Mouse (Mus musculus) urinary bladder, adult 2 months (tissue): ENCODE data around the gene BC037034. TPM values are rescaled to one million over a fixed set of nuclear protein-coding genes. Genes with fewer than 3 reads are reported as not detected.
A peak's percentile ranks its signal among the peaks of the same experiment; 100 is the strongest.

Experiments
- DNase-seq: peaks from one replicate; pipeline ENCODE4 v3.0.0; 2022; ENCODE audit warnings: low spot score
- polyA plus RNA-seq: library from polyadenylated mRNA; depleted of rRNA; stranded (reverse); fragments of >200 nt; gene quantifications from 2 replicates; pipeline ENCODE4 v1.2.3, GENCODE M21; 2012; rRNA removed

BC037034 gene
- polyA plus RNA-seq = 33.8 and 42.4 TPM in 2 replicates

- DNase-seq = peak; percentile 80
These were observed at the start of gene BC037034 for GRCm38 (mm10) chr5:138263260-138264206. BC037034 (minus strand) TSS chr5:138264033.

DNA sequence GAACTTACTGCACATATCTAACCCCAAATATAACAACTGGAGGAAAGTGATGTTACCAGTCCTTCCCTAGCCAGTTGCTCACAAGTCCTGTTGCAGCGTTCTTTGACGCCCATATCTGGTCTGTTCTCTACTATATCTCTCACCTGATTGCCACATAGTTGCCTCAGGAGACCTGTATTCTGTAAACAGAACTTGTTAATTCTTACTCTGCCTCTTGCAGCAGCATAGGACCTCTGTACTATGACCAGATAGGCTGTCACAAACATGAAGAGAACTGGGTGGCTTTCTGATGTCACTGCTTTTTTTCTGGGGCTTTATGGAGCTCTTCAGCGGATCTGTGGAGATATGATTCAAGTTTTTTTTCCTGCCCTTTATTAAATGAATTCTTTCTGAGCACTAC is 49.0 kb upstream of the BC037034 start:
- DNase-seq = no peak

- DNase-seq = no peak
These were observed 35.8 kb upstream of the BC037034 start for GRCm38 (mm10) chr5:138299613-138300012.

- no peak for DNase-seq
These were observed 30.3 kb upstream of the BC037034 start for GRCm38 (mm10) chr5:138294158-138294557.

DNA sequence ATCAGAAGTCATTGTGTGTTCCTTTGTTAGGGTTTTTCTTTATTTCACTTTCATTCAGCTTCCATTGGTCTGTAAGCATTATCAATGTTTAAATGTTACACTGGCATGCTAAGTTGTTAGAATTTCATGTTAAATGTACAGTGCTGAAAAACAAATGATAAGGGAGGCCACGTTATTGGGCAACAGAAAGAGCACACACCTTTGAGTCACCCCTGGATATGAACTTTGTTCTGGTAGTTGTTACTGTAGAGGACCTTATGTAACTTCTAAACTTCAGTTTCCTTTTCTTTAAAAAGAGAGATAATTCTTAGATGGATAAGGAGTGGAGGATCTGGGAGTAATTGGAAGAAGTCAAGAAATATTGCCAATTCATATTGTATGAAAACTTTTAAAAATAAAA is 27.8 kb upstream of the BC037034 start:
- no peak for DNase-seq

DNA sequence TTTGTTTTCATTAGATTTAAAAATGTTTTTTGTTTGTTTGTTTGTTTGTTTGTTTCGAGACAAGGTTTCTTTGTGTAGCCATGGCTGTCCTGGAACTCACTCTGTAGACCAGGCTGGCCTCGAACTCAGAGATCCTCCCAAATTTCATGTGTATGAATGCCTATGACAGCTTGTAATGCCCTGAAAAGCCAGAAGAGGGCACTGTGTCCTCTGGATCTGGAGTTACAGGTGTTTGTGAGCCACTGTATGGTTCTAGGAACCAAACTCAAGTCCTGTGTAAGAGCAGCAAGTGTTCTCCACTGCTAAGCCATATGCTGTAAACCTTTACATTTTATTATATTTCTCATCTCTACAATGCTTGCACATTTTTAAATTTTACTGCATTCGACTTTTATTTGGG is 24.0 kb upstream of the BC037034 start:
- DNase-seq = no peak

- no peak for DNase-seq
These were observed 19.7 kb upstream of the BC037034 start for GRCm38 (mm10) chr5:138283540-138283939.

GRCm38 (mm10) chr5:138281798-138282197 is 18.0 kb upstream of the BC037034 start:
- no peak for DNase-seq

DNA sequence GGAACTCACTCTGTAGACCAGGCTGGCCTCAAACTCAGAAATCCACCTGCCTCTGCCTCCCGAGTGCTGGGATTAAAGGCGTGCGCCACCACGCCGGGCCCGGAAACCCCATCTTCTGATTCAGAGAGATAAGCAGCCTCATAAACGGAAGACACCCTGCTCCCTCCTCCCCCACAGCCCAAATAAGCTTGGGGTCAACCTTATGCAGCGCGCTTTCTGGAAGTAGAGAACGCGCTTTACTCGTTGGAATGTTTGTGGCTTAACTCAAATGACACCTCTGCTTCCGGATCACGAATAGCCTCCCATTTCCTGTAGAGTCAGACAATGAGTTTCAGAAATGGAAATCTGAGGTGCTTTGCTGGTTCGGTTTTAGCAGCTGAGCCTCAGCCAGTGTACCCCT is 17.0 kb upstream of the BC037034 start:
- DNase-seq = no peak

- no peak for DNase-seq
These were observed 16.6 kb upstream of the BC037034 start for GRCm38 (mm10) chr5:138280425-138280768.

DNA sequence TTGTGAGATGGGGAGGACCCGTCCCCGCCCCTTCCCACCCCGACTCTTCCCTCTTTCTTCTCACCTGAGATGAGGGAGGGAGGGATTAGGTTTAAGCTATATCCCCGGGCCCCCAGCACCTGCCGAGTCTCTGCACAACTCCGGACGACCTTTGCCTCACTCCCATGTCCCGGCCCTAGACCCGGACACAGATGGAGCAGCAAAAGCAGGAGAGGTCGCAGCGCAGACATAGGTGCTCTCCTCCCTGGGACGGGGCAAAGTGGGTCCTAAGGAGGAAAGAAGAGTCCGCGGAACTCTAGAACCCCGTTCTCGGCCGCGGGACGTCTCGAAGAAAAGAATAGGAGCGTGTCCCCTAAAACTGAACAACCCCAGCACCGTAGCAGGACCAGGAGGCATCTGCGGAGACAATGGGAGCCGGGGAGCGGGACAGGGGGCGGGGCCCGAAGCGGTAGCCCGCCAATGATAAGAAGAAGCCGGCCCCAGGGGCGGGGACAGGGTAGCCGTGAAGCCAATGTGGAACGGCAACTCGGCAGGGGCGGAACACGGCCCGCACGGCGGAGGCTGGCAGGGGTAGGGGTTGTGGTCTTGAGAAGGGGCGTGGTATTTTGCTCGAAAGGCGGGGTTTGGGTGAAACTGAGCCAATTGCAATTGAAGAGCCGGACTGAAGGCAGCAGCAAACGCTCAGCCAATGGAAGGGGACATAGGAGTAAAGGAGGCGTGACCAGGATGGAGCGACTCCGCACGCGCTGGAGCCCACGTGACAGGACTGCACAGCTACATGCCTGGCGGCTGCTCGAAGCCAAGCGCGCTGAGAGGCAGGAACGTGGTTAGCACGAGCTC is 16.0 kb upstream of the BC037034 start, which contains the start of the genes Gm43720, Gpc2 and Stag3:
Gene Gm43720, minus strand, starts transcription at position 374 of the 840 bp plus-strand sequence.
Gene Gpc2, minus strand, starts transcription at position 421 of the 840 bp plus-strand sequence.
Gene Stag3, plus strand, starts transcription at position 656 of the 840 bp plus-strand sequence.
- peak; percentile 67 for DNase-seq

DNA sequence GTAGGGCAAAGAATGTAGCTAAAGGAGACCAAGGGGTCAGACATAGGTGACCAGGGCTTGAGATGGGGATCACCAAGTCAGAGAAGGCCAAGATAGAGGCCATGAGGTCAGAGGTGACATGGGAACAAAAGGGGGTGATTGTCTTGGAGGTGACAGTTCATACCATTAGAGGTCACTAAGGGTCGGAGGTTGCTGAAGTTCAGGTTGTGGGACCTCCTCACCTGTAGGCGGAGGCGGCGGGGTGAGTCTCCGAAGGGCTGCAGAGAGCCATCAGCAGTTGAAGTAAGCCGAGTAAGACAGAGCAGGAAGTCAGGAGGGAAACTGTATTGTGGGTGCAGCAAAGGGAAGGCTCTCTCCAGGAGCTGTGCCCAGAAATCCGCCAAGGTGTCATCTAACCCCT is 14.2 kb upstream of the BC037034 start:
- DNase-seq = no peak

- DNase-seq = no peak
These were observed 11.6 kb upstream of the BC037034 start for GRCm38 (mm10) chr5:138275216-138276050.

GRCm38 (mm10) chr5:138274186-138274585 is 10.4 kb upstream of the BC037034 start:
- no peak for DNase-seq

GRCm38 (mm10) chr5:138272409-138272923 is 8.6 kb upstream of the BC037034 start, which contains the start of gene Gal3st4:
Gal3st4 (minus strand) TSS chr5:138272840.
- no peak for DNase-seq

DNA sequence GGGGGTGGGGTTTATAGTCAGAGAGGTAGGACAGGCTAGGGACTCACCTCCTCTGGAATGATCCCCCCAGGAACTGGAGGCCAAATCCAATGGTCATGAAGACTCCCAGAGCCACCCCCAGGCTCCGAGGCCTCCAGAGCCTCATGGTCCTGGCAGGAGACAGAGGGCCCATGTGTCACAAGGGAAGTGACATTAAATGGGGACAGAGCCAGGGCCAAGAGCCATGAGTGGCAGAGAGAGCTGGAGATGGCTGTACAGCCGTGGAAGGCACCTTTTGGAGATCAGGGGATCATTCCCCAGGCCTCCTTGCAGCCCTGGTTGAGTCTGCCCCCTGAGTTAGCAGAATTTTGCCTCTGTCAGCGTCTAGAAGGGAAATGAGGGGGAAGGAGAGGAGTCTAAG is 7.4 kb upstream of the BC037034 start:
- DNase-seq = no peak

DNA sequence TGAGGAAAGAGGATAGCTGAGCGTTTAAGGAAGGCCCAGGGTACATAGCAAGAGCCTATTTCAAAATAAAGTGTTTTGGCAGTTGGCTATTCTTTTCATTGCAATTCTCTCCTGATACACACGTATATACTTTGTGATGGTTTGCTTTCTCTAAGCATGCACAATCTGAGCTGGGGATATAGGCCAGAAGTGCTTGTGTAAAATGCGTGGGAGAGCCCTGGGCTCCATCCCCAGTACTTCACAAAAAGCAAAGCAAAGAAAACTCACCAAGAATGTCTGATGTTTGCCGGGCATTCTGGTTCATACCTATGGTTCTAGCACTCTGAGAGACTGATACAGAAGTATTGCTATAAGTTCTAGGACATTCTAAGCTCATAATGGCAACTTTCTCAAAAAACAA is 5.1 kb upstream of the BC037034 start:
- DNase-seq = no peak

GRCm38 (mm10) chr5:138267114-138267513 is 3.3 kb upstream of the BC037034 start:
- DNase-seq = no peak

GRCm38 (mm10) chr5:138265712-138266111 is 1.9 kb upstream of the BC037034 start:
- DNase-seq = no peak

- no peak for DNase-seq
These were observed 360 bp upstream of the BC037034 start for GRCm38 (mm10) chr5:138264207-138264578.

- no peak for DNase-seq
These were observed 1.1 kb downstream of the BC037034 start for GRCm38 (mm10) chr5:138262582-138263240.
